Mouse (Mus musculus) spleen, postnatal 10 days (tissue): Measurements from ENCODE around the gene Gadd45b.
A peak's percentile ranks its signal among the peaks of the same experiment; 100 is the strongest.

Source experiments
- DNase-seq, 2 experiments: peaks; one replicate each; pipeline ENCODE4 v3.0.0; 2021 to 2022; ENCODE audit warnings: low spot score in 2 of 2

Gadd45b gene

GRCm38 (mm10) chr10:80909375-80910162, 20.3 kb upstream of the Gadd45b start:
- no peak for DNase-seq

GRCm38 (mm10) chr10:80911354-80911753, 18.5 kb upstream of the Gadd45b start:
- no peak for DNase-seq

DNA sequence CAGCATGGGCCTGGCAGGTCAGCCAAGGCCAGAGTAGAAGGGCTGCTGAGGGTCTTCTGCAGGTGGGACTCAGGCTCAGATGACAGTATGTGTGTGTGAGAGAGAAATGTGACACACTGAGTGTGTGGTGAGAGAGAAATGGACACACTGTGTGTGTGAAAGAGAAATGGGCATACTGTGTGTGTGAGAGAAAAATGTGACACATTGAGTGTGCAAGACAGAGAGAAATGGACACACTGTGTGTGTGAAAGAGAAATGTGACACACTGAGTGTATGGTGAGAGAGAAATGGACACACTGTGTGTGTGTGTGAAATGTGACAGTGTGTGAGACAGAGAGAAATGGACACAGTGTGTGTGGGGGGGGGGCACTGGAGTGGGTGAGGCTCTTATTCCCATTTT, 18.0 kb upstream of the Gadd45b start:
- no peak for DNase-seq

- DNase-seq = no peak
Observed at GRCm38 (mm10) chr10:80913364-80914011, 16.4 kb upstream of the Gadd45b start.

- DNase-seq = no peak
Observed at GRCm38 (mm10) chr10:80914253-80914656, 15.6 kb upstream of the Gadd45b start.

- DNase-seq = no peak
Observed at GRCm38 (mm10) chr10:80915260-80915659, 14.6 kb upstream of the Gadd45b start.

- DNase-seq = no peak
Observed at GRCm38 (mm10) chr10:80915736-80916135, 14.1 kb upstream of the Gadd45b start.

DNA sequence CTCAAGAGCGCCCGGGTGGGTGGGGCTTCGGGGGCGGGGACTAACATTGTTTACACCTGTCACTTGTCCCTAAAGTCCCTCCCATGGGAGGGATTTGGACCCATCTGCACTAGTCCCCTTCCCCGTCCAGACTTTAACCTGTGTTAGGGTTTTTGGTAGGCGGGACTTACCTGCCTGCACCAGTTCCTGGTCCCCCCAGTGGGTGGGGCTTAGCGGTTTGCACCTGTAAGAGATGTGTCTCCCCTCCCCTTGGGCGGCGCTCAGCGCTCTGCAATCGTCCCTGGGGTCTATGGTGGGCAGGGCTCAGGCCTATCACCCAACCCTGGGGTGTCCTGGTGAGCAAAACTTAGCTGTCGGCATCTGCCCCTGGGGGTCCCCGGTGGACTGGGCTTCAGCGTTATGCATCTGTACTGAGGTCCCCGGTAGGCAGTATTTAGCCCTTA, 12.5 kb upstream of the Gadd45b start:
- DNase-seq = peak in 1 of 2 experiments; percentile 42

GRCm38 (mm10) chr10:80917779-80918434, 12.0 kb upstream of the Gadd45b start, which contains the start of gene Lmnb2:
Gene Lmnb2, minus strand, starts transcription at chr10:80918245.
- peak; percentile 46 to 72 for DNase-seq

DNA sequence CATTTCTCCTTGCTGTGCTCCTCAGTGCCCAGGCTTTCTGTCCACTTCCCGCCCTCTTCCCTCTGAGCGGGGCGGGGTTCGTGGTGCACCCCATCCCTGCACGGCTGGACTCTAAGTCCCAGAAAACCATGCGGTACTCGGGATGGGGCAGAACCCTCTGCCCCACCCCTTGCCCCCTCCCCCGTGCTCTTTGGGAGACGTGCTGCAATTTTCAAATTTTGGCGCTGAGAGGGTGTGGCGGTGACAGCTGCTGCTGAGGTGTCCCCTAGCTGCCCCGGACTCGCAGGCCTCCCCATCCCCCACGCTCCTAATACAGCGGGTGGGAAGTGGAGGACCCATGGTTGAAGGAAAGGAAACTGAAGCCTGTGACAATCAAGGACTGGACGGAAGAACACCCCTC, 8.0 kb upstream of the Gadd45b start:
- no peak for DNase-seq

DNA sequence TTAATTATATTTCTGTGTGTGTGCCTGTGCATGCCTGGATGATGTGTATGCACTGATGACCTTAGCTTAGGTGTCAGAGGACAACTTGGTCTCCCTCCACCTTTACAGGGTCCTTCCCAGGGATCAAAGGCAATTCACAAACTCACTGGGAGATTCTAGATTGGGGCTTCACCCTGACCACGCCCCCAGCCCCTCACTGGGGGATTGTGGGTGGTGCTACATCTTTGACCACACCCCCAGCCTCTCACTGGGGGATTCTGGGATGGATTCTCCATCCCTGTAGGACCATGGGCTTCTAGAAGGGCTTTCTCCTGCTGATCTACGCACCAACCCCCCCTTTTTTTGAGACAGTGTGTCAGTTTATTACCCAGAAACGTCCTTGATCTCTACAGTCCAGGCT, 4.4 kb upstream of the Gadd45b start:
- no peak for DNase-seq

DNA sequence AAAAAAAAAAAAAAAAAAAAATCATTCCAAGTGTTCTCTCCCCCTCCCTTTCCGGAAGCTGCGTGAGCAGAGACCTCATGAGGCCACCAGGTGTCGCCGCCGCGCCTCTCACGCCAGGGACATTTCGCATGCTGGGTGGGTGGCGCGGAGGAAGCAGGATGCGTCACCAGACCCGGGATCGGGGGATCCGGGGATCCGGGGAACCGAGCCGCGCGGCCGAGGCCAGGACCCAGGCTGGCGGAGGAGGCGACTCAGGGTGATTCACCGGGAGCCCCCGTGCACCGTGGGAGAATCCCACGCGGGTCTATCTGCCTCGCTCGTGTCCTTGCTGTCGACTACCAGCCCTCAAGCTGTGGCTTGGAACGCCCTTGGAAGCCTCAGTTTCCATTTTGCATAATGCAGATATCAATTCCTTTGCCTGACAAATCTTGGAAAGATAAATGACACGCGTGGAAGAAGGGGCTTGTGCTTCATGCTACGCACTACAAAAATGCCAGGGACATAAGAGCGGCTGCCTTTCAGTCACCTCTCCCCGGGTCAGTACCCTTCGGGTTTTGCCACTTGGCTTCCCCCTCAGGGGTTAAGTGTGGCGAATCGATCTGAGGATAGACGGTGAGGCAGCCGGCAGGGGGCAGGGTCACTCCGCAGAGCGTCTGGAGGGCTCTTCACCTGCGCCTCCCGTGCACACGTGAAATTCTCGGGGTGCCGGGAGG, 1.1 kb upstream of the Gadd45b start:
- peak; percentile 68 to 88 for DNase-seq

GRCm38 (mm10) chr10:80930361-80931152, 684 bp downstream of the Gadd45b start:
- DNase-seq = peak; percentile 37 to 56

DNA sequence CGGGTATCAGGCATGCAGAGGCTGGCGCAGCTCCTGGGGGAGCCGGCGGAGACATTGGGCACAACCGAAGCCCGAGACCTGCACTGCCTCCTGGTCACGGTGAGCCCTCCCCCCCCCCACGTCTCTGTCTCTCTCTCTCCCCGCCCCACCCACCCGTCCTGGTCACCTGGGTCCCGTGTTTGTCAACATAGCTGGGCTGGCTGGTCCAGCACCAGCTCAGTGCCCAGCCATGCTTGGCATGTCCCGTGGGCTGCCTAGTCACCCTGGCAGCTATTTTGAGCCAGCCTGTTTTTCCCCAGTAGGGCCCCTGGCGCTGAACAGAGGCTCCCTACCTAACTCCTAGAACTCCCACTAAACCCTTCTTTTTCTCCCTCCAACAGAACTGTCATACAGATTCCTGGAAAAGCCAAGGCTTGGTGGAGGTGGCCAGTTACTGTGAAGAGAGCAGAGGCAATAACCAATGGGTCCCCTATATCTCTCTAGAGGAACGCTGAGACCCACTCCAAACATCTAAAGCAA, 1.3 kb downstream of the Gadd45b start:
- no peak for DNase-seq

- DNase-seq = no peak
Observed at GRCm38 (mm10) chr10:80931695-80932094, 1.8 kb downstream of the Gadd45b start.

DNA sequence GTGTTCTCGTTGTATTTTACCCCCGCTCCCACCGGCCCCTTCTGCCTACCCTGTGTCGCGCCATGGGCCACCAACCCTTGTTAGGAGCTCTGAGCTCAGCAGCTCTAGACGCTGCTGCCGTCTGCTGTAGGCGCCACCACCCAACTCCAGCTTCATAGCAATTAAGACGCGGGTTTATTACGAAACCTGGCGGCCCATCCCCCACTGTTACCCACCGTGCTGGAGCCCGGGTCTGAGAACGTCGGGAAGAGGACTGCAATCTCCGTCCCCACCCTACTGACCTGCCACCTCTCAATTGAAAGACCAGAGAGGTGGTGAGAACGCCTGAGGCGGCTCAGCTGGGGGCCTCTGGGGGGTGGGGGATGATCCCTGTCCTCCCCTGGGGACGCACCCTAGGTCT, 2.3 kb downstream of the Gadd45b start:
- peak in 1 of 2 experiments; percentile 44 for DNase-seq

DNA sequence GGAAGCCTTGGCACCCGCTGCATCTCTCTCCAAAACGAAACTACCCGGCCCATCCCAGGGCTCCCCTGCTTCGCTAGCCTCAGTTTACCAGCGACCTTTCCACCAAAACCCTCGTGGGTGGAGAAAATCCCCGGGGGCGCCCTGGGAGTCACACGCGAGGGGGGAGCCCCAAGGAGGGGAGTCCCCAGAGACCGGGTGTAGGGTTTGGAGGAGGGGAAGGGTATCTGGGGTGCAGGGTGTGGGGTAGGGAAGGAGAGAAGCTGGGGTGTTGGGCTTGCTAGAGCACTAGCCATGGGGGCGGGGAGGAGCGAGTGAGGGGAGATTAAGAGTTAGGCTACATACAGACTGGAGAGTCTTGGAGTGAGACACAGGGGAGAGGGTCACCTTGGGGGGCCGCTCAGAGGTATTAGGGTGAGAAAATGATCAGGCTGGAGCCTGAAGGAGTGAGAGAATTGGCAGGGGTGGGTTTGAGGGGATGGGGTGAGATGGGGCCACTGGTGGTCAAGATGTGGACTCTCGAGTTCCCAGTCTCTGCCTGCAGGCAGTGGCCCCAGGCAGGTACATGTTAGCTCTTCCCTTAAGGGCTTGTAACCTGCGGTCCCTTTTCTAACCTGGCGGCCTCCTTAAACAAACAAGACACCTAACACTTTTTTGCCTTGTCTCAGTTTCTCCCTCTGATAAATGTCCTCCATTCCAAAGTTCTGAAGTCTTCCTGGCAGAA, 3.0 kb downstream of the Gadd45b start:
- peak in 1 of 2 experiments; percentile 37 for DNase-seq

- DNase-seq = peak in 1 of 2 experiments; percentile 46
Observed at GRCm38 (mm10) chr10:80933421-80933979, 3.6 kb downstream of the Gadd45b start.

DNA sequence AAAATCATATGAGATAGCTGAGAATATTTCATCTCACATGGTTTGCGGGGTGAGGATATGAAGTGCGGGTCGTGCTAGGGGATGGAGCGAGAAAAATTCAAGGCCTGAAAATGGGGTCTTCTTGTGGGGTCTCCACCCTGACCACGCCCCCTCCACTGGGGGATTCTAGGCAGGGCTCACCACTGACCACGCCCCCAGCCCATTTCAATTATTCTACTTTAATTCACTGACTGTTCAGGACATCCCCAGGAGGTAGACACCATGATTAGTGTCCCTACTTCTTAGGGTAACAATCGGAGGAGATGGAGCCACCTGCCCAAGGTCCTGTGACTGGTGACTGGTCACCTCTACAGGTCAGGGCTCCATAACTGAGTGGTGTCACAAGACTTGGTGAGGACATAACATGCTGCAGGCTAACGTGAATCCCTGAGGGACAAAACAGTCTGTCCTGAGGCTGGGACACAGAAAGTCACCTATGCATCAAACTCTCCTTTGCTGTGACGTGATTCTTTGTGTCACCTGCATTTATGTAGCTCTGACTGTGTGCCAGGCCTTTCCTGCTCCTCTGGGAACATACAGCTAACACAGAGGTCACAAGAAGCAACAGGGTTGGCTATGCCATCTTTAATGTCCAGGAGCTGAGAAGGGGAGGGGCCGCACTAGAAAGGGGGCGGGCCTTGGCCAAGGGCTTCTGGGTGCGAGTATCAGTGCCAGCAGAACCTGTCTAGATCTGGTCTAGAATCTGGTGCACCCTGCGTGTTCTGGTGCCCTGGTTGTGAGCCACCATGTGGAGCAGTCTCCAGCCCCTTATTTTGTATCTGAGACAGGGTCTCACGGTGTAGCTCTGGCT, 4.5 kb downstream of the Gadd45b start:
- DNase-seq = no peak
